Mouse (Mus musculus) forelimb bud, embryonic 11.5 days (tissue): ENCODE data around the gene Prelp.
A peak's percentile ranks its signal among the peaks of the same experiment; 100 is the strongest.

ENCODE experiments used
- DNase-seq: peaks from one replicate; pipeline ENCODE4 v3.0.0-alpha.2; 2012; ENCODE audit warnings: low read depth, low spot score

Prelp gene

DNA sequence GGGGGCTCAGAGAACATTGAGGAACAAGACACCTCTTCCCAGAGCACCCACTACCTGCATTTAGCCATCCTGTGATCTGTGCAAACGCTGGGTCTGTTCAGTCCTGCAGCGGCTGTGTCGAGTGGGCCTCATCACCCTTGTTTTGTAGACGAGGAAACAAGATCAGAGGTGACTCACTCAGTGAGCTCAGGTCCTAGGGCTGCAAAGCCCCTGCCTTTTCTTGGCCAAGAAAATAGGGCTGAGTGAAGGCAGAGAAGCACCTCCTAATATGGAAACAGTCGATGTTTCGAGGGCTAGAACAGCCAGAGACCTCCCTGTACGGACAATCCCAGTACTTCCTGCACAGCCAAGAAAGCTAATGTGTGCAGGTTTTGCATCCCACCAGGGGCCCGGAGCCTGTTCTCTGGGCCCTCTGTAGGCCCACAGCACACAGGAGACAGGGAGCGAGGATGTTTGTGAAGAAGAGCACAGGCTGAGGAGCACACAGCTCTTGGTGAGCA is 22.1 kb downstream of the Prelp start:
- no peak for DNase-seq

DNA sequence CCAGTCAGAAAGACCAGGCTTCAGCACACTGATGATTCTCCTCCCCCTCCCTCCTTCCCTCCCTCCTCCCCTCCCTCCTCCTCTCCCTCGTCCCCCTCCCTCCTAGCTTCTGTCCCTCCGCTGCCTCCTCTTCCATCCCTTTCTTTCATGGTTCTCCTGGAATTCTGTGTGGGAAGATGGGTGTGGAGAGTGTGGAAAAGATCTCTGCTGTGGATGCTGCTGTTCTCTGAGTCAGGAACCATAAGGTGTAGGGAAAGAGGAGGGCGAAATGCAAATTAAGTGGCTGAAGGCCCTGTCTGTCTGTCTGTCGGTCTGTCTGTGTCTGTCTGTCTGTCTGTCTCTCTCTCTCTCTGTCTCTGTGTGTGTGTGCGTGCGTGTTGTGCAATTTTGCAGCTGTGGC is 23.9 kb downstream of the Prelp start:
- no peak for DNase-seq

DNA sequence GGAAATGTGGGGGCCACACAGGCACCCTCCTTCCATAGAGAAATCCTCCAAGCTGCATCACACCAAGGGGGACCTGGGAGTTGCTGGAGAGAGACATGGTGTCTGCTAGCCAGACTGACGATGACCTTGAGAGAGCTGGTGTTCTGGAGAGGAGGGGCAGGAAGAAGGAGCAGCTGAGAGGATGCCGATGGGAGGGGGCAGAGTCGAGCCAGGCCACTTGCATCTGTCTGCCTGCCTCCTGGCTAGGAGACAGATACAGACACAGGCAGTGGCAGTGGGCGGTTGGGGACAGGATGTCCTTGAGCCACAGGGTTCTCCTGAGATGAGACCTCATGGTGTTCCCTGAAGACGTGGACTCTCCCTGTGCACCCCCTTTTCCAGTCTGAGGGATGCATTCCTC is 29.7 kb downstream of the Prelp start:
- DNase-seq, result no peak

DNA sequence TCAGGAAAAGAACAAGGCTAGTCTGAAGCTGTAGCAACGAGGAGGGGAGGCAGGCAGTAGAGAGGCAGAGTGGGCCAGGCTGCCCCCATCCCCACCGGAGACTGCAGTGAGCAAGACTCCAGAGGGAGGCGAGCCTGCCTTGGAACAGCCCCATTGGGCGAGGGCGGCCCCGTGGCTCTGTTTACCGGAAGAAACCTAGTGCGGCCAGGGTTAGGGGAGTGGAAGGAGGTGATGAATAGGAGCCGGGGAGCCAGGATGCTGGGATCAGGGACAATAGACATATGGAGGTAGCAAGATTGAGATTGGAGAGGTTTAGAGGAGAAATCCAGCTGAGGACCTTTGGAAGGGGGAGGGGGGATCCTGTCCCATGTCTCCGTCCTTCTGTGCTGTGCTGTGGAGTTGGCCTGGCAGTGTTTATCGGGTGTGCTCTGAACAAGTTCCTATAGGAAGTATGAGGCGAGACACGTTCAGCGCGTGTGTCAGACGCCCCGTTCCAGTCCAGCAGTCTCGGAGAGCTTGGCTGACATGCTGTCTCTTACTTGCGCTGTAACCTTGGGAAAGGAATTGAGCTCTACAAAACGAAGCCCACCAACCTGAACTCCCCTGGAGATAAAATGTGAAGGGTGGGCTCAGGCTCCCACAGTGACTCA is 31.1 kb downstream of the Prelp start:
- DNase-seq, result no peak

DNA sequence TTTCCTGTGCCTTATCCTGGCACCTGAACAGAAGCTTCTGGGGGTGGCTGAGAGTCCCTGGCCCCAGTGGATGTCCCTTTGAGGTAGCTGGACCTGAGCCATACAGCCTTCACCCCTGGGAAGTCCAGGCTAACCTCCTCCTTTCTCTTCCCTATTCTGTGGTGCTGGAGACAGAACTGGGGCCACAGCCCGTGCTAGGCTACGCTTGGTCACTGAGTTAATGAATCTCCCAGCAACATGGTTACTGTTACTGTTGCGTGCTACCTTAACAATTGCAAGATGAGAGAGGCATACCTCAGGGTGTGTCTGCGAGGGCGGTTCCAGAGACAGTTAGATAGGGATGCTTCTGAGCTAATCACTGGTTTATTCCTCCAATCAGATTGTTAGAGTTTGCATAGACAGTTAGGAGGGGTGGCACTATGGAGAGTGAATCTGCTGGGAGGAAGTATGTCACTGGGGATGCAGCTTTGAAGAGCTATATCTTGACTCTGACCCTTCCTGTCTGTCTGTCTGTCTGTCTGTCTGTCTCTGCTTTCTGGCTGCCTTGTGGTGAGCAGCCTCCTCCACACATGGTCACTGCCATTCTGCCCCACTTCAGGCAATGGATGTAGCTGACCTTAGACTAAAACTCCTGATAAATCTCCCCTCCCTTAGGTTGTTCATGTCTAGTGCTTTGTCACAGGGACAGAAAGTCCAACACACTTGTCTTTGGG is 33.5 kb downstream of the Prelp start:
- DNase-seq, result no peak

DNA sequence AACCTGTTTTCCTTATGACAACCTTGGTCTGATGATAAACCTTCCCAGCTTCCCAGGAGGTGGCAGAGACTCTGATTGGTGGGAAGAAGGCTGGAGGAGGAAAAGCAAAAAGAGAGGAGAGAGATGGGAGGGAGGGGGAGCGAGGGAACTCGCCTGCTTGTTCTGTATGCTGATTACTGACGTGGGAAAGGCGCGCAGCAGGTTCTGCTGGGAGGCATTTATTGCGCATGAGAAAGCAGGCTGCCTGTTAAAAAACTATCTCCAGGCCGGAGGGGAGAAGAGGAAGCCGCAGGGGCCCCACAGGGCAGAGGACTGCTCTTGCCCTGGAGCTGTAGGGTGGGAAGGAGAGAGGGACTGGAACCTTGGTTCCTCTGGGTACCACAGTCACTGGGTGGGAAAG is 34.2 kb downstream of the Prelp start:
- DNase-seq, result no peak

DNA sequence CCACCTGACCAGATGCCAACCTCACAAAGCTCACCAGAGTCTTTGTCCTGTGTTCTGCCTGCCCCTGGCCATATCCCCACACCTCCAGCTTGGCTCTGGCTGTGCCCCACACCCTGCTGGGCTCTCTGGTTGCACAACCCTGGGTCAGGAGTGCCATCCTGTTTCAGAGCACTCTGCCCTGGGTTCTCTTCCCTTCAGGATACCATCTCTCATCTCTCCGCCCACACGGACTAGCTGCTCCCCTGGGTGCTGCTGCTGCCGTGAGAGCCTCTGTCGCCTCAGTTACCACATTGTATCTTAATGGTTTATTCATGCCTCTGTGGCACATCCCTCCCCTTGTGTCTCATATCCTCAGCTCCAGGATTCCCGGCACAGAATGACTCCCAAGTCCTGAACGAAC is 34.8 kb downstream of the Prelp start:
- DNase-seq, result no peak

DNA sequence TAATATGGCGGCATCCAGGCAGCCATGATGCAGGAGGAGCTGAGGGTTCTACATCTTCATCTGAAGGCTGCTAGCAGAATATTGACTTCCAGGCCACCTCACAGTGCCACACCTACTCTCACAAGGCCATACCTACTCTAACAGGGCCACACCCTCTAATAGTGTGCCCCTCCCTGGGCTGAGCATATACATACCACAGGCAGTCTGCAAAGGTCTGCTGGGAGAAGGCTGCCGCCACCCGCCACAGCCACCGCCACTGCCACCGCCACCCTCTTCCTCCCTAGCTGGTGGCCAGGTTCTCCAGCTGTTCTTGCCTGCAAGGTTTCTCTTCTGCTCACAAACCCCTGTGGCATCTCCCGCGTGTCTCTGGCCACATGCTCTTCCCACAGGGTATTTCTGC is 35.4 kb downstream of the Prelp start:
- DNase-seq, result no peak

DNA sequence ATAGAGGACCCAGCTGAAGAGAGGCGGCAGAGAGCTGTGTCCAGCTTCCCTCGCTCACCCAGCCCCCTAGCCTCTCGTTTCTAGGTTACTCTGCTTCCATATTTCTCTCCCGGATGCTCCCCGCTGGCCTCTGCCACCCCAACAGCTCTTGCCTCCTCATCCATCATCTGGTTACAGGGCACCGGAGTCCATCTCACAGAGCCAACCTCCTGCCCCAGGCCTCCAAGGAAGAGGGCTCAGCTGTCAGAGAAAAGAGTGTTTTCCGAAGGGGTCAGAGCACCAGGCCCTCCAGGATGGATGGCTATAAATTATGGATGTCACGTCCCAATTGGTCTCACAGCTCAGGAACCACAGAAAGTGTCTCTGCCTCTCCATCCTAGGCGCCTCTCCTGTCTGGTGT is 36.5 kb downstream of the Prelp start:
- no peak for DNase-seq

DNA sequence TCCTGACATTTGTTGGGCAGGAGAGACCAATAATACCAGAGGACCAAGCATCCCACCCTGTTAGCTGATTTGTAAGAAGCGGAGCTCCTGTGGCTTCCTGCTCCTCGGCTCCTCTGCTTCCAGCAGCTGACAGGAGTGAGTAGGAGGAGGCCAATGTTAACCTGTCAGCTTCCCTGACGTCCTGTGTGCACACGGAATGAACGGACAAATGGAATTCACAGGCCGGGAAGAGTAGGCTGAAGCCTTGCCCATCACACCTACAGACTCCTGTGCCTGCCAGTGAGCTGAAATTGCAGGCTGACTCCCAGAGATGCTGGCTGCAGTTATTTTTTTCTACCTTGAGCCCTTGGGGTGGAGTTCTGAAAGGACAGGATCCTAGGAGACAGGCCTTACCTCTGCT is 37.1 kb downstream of the Prelp start:
- no peak for DNase-seq

DNA sequence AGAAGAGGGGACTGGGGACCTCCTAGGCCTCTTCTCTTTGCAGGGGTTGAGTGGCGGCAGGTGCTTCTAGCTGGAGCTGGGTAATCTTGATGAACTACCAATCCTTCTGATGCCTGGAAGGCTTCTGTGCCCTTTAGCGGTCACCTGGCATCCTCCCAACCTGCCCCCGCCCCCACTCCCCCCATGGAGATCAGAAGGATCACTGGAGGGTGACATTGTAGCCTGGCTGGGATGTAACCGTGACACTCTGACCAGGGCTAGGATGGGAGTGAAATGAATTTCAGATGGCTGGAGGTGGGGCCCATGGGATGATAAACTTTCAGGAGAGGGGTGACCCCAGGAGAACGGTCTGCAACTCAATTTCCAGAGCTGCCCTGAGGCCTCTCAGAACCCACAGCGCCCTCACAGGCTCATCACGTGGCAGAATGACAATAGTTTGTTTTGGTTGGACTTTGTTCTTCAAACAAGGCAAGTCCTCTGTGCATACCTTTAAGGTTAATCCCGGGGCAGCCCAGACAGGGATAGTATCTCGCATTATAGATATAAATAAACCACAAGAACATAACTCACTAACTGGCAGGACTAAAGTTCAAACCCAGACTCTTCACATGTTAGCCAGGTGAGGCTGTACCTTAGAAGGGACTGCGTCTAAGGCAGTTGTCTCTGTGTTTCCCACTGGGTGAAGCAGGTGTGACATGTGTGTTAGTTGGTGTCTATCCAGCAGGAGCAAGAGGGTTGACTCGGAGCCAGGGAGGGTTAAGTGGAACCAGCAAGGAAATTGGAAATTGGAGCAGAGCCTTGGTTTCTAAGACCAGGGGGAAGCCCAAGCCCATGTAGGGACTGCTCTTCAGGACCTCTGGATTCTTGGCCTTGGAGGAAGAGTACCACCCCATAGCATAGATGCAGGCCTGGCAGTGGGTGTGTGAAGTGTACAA is 38.7 kb downstream of the Prelp start:
- no peak for DNase-seq

DNA sequence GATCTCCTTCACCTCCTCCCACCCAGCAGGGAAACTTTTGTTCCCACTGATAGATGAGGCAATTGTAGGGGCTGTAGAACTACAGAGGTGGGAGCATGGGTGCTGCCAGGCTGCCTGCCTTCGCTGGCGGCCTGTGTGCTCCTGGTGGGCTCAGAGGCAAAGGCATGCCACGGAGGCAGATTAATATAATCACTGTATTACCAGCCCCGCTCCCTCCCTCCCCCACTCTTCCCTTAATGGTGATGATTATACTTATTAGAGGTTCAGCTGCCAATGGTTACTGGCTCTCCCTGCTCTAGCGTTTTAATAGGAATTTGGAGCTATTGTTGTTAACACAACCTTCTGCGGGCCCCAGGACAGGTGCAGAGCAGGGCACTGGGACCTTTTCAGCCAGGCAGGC is 39.4 kb downstream of the Prelp start:
- DNase-seq, result no peak

DNA sequence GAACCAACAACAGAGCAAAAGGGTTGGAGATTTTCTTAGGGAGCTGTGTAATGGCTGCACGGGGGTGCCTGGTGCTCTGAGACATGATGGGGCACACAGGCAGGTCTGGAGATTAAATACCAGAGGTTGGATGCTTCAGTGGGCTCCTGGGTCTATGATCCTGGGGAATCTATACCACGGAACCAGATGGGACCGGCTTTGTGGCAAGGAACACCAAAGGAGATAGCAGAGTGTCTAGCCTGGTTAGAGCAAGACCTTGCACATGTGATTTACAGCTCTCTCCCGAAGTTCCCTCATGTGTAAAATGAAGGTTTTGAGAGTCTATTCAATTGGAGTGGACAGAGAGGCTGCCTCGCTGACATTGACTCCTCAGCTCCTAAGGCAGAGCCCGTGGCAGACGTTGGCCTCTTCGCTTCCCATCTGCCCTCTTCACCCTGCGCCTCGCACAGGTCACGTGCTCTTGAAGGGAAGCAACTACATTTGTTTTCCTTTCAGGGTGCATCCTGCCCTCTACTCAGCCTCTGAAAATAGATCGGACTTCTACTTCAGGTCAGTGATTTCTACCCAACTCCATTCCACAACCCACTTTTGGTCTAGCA is 42.3 kb downstream of the Prelp start:
- no peak for DNase-seq

DNA sequence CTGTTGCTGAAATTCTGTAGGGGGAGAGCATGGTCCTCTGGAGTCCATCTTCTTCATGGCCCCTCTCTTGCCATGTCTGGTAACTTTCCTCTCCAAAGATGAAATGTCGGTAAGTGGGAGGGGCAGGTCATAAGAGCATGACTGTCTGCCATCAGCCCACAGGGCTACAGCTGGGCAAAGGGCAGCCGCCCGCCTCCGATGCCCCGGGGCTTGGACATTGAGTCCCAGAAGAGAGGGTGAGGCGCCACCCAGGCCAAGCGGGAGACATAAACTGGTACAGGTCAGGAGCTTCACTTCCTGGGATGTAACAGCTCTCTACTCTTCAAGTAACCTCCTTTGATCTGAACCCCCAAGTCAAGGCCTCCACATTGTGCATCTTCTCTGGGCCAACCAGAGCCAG is 44.3 kb downstream of the Prelp start:
- DNase-seq, result no peak

DNA sequence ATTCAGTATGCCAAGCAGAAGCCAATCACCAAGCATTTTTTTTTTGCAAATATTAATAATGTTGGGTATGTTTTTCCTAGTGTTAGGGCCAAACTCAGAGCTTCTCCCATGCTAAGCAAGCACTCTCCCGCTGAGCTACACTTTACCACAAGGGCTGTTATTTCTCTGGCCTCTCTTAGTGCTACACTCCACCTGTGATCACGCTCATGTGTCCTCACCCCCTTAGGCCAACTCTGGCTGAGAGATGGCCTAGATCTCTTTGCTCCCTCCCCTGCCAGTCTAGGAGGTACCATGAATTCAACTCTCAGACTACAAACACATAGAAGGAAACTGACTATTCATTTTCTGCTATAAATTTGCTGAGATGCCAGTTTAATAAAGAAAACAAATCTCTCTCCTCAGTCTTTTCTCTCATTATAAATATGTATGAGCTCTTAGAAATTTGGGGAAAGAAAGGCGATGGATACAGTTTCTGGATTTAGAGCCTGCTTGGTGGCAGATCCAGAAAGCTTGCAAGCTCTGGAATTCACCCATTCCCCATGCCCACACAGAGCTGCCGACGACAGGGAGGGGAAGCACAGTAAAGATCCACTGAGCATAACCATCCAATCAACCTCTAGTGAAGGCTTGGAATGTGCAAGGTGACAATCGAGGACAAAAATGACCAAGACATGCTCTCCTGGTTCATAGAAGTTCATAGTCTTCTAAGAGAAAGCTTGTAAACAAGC is 48.0 kb downstream of the Prelp start:
- DNase-seq, result no peak

DNA sequence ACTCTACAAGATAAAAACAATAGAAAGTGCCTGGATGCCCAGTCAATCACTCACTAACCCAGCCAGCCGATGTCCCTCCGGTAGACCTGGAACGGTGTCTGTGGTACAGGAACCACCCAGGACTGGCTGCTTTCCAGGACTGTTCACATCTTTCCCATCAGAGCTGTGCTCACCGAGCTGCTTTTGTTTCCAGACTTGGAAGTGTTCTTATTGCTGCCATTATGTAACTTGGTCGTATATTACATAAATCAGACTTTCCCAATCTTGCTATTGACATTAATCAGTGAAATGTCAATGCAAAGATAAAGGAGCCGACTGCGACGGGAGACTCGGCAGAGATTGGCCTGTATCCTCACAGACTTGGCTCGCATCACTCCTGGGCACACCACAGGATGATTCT is 50.0 kb downstream of the Prelp start:
- DNase-seq, result no peak

DNA sequence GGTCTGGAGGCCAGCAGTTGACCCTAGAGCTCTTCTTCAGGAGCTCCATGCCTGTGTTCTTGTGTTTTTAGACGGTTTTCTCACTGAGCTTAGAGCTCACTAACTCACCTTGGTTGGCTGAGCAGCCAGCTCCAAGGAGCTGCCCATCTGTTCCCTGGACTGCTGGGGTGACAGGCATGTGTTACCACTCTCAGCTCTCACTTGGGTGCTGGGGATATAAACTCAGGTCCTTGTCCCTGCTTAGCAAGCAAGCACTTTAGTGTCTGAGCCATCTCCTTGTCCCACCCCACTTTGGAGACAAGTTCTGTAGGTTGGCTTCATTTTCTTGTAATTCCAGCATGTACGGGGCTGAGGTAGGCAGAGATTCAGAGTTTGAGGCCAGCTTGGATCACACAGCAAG is 52.0 kb downstream of the Prelp start:
- DNase-seq, result no peak

DNA sequence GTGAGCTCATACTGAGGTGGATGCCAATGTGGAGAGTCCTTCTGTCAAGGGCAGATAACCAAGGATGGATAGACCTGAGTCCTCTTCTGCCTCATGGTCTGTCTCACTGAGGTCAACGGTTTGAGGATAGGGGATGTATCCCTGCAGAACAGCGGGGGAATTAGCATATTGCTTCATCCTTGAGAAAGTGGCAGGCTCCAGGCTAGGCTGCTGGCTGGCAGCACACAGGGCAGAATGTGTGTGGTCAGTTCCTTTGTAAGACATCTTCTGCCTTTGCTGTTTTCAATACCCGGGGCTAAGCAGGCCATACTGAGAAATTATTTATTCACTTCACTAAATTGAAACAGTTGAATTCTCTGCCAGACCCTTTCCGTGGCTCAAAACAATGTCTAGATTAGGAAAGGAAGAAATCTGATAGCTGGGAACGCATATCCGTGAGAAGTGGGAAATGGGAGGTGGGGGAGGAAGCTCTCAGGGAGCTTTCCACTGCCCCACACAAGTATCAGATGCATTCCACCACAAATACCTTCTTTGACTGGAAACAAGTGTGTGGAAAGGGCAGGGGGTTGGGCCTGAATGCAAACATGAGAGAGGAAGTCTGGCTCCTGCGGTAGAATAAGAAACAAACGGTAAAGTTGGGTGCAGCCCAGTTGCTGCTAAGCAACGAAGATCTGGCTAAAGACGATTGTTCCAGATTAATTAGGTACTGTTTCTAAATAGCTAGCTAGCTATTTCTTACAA is 57.8 kb downstream of the Prelp start:
- peak; percentile 19 for DNase-seq

DNA sequence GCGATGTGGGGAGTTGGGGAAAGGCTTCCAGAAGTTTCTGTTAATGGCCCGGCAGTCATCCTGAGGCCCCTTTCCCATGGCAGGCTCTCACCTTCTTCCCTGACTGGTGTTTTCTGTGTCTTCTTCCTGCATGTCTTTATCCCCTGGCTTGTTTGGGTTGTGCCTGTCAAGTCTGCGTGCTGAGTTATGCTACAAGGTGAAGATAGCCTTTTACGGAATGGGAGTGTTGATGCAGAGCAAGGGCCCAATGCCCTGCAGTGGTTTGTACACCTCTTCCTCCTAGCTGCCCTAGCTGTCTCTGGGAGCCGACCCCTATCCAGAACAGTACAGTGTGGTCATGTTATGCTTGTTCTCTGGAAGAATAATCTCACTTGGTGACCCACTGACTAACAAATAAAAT is 60.2 kb downstream of the Prelp start:
- DNase-seq, result no peak
